Mouse (Mus musculus) liver, embryonic 14.5 days (tissue): ENCODE measurements around the gene Riok1. TPM values are rescaled to one million over a fixed set of nuclear protein-coding genes. Genes with fewer than 3 reads are reported as not detected.
A peak's percentile ranks its signal among the peaks of the same experiment; 100 is the strongest.

ENCODE experiments used
- ATAC-seq: fragments of 200-750 bp; cut with Nextera tagmentation; 2 replicates; pipeline ENCODE4 v1.8.0; 2017; ENCODE audit warnings: moderate number of reproducible peaks, mild to moderate bottlenecking, moderate library complexity; ENCODE audit not compliant: insufficient read depth
- DNase-seq, 3 experiments: peaks; one replicate each; pipeline ENCODE4 v3.0.0-alpha.2; 2012 to 2013; ENCODE audit warnings: low read depth in 3 of 3, low spot score in 3 of 3
- H3K27ac ChIP-seq: fragments of 300-500 bp; sonication (generic); 2 replicates; pipeline ENCODE4 v1.5.1; 2014; ENCODE audit warnings: moderate library complexity, mild to moderate bottlenecking, control low read depth, inconsistent platforms
- H3K27me3 ChIP-seq: fragments of 300-500 bp; sonication (generic); 2 replicates; pipeline ENCODE4 v1.6.1; 2014; ENCODE audit warnings: mild to moderate bottlenecking, low read length, moderate library complexity; ENCODE audit not compliant: control insufficient read depth, insufficient read depth
- H3K36me3 ChIP-seq: fragments of 300-500 bp; sonication (generic); replicated peaks from 2 replicates; pipeline ENCODE4 v1.6.1; 2014; ENCODE audit warnings: low read depth; ENCODE audit not compliant: control insufficient read depth, insufficient read depth
- H3K4me1 ChIP-seq, 2 experiments: fragments of 200-500 bp in 1 of 2; fragments of 300-500 bp in 1 of 2; sonication (generic) in 1 of 2; replicated peaks; 2 replicates each; pipeline ENCODE4 v1.6.1; 2012 to 2014; ENCODE audit warnings: antibody characterized with exemption in 1 of 2, inconsistent platforms in 1 of 2, low read length in 1 of 2; ENCODE audit not compliant: control insufficient read depth in 2 of 2, insufficient read depth in 2 of 2
- H3K4me2 ChIP-seq: fragments of 300-500 bp; sonication (generic); 2 replicates; pipeline ENCODE4 v1.6.1; 2014; ENCODE audit warnings: low read depth, mild to moderate bottlenecking, control low read depth, moderate library complexity
- H3K4me3 ChIP-seq, 2 experiments: fragments of 200-500 bp in 1 of 2; fragments of 300-500 bp in 1 of 2; sonication (generic) in 1 of 2; 2 replicates each; pipeline ENCODE4 v1.5.1; 2012 to 2014; ENCODE audit warnings: low read depth in 2 of 2, low read length in 2 of 2, mild to moderate bottlenecking in 2 of 2, control low read depth in 1 of 2, inconsistent platforms in 1 of 2, moderate library complexity in 1 of 2; ENCODE audit not compliant: insufficient read depth in 1 of 2
- H3K9ac ChIP-seq: fragments of 300-500 bp; sonication (generic); replicated peaks from 2 replicates; pipeline ENCODE4 v1.6.1; 2014; ENCODE audit warnings: mild to moderate bottlenecking, control low read depth, moderate library complexity
- H3K9me3 ChIP-seq: fragments of 300-500 bp; sonication (generic); 2 replicates; pipeline ENCODE4 v1.6.1; 2016; ENCODE audit warnings: low read length, mixed read lengths; ENCODE audit not compliant: control insufficient read depth
- CTCF ChIP-seq: IDR thresholded peaks from 2 replicates; pipeline ENCODE4 v1.5.1; 2016; ENCODE audit warnings: antibody characterized with exemption, low read depth, control low read depth
- EP300 ChIP-seq: IDR thresholded peaks from 2 replicates; pipeline ENCODE4 v1.6.1; 2016; ENCODE audit warnings: antibody characterized with exemption, low read depth
- WGBS: fragments of 180-500 bp; shearing (Covaris S2); extraction: QIAGEN DNeasy Blood & Tissue Kit; methylation state at CpG from one replicate; pipeline ENCODE4 v1.1.7; 2014; ENCODE audit not compliant: insufficient replicate concordance; 5-methylcytosine and 5-hydroxymethylcytosine counted together
- polyA plus RNA-seq, 2 experiments: library from polyadenylated mRNA; depleted of rRNA in 1 of 2; stranded (reverse) in 1 of 2; unstranded in 1 of 2; fragments of >200 nt; fragmentation: Nextera tagmentation in 1 of 2; extraction: Ambion mirVana in 1 of 2; gene quantifications; 2 replicates each; pipeline versions ENCODE4 v1.2.1 to v1.2.3; 2012 to 2014

Riok1 gene
- polyA plus RNA-seq, 2 experiments = 13.0 to 17.5 TPM

DNA sequence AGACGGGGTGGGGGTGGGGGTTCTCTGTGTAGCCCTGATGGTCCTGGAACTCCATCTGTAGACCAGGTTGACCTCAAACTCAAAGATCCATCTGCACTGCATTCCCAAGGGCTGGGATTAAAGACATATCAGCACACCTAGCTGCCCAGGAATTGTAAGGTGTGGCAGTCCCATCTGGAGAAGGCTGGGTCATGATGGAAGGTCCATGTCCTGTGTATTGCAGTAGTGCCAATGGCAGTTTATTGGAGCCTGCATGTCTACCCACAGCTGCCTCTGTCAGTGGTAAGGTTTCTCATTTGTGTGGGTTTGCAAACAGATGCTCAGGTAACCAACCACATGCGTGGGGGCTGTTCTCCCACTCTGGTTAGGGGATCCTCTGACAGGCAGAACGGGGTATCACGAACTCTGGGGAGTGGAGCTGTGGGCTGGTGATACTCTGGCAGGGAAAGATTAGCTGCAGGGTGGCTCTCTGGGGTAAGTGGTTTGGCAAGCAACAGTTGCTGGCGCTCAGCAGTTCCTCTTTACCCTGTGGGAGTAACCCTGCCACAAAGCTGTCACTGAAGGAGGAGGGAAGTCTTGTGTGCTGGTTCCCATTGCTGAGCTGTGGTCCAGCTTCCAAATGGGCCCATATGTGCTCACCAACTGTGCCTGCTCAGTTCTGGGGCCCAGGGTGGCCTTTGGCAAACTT, 26.9 kb upstream of the Riok1 start:
- Histone ChIP-seq H3K9me3 (no peaks in the 10 kb centered on the region), H3K4me3 (no peak overlapping the region), H3K36me3 (no peaks in the 10 kb centered on the region), H3K4me2 (peak overlapping the region; percentile 41), H3K9ac (peak overlapping the region; percentile 34), H3K27me3 (no peaks in the 10 kb centered on the region), H3K4me1 (peaks cover 6 to 14% of the 10 kb centered on the region in 2 experiments), H3K27ac (peak overlapping the region; percentile 29)
- no peak for TF ChIP-seq CTCF
- TF ChIP-seq EP300 = 0 out of 2 replicates have a peak, but pooled peaks have one; percentile 28
- WGBS = 14% methylated on average over 5 of the region's 5 CpGs
- peak in 1 of 3 experiments; percentile 31 for DNase-seq
- peak; percentile 83 for ATAC-seq

DNA sequence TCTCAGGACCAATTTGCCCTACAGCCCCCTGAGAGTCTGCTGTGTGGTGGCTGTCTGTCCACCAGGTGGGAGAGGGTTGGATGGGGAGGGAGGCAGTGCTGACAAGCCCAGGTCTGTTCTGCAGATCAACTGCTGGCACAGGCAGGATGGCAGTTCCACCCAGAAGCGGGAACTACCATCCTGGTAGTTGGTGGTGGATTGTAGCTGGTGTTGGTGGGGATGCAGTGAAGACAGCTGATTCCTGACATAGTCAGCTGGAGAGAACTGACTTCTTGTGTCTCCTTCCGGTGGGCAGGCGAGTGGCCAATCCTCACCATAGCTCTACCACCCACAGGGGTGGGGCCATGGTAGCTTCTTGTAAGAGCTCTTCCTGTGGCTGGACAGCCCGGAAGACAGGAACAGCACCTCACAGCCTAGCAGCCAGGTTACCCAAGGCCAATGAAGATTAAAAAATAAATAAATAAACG, 26.3 kb upstream of the Riok1 start:
- Histone ChIP-seq H3K4me1 (peaks cover 6 to 14% of the 10 kb centered on the region in 2 experiments), H3K27ac (peak overlapping the region; percentile 29), H3K9me3 (no peaks in the 10 kb centered on the region), H3K27me3 (no peaks in the 10 kb centered on the region), H3K4me2 (peak overlapping the region; percentile 41), H3K36me3 (no peaks in the 10 kb centered on the region), H3K9ac (peak overlapping the region; percentile 34), H3K4me3 (no peak overlapping the region)
- peak; percentile 81 for ATAC-seq
- 18% methylated on average over 5 of the region's 5 CpGs for WGBS
- peak in 1 of 3 experiments; percentile 33 for DNase-seq
- TF ChIP-seq CTCF = no peak
- no peak for TF ChIP-seq EP300

- H3K27me3 ChIP-seq = no peaks in the 10 kb centered on the region
- no peak overlapping the region for H3K4me2 ChIP-seq
- H3K36me3 ChIP-seq = no peaks in the 10 kb centered on the region
- no peak for TF ChIP-seq EP300
- TF ChIP-seq CTCF = no peak
- no peak overlapping the region for H3K9ac ChIP-seq
- no peak overlapping the region for H3K4me3 ChIP-seq
- H3K4me1 ChIP-seq = peaks cover 6 to 14% of the 10 kb centered on the region in 2 experiments
- WGBS = 82% methylated on average over 5 of the region's 5 CpGs
- H3K27ac ChIP-seq = no peak overlapping the region
- no peaks in the 10 kb centered on the region for H3K9me3 ChIP-seq
- no peak for ATAC-seq
- no peak for DNase-seq
These were observed 24.4 kb upstream of the Riok1 start for GRCm38 (mm10) chr13:38012436-38012835.

DNA sequence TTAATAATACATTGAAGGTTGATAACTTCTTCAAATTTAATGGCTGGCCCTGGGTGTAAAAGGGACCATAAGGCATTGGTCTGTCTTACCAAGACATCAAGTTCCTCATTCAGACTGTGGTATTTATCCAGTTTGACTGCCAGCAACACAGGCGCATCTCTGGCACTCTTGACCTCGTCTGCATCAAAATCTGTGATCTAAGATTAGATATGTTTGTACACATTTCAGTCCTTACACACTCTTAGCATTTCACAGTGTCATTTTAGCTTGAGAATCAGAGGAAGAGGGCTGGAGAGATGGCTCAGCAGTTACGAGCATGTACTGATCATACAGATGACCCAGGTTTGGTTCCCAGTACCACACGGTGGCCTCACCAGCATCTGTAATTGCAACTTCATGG, 21.2 kb upstream of the Riok1 start:
- no peak overlapping the region for H3K4me2 ChIP-seq
- H3K9ac ChIP-seq = no peak overlapping the region
- no peak overlapping the region for H3K27ac ChIP-seq
- no peak for TF ChIP-seq EP300
- no peak for TF ChIP-seq CTCF
- DNase-seq (no peak), ATAC-seq (no peak)
- peaks cover under 1 to 2% of the 10 kb centered on the region in 2 experiments; a peak in 3 of 4 replicates for H3K4me1 ChIP-seq
- 72% methylated on average over 4 of the region's 4 CpGs for WGBS
- H3K27me3 ChIP-seq = no peaks in the 10 kb centered on the region
- H3K4me3 ChIP-seq = no peak overlapping the region
- no peaks in the 10 kb centered on the region for H3K36me3 ChIP-seq
- H3K9me3 ChIP-seq = no peaks in the 10 kb centered on the region

DNA sequence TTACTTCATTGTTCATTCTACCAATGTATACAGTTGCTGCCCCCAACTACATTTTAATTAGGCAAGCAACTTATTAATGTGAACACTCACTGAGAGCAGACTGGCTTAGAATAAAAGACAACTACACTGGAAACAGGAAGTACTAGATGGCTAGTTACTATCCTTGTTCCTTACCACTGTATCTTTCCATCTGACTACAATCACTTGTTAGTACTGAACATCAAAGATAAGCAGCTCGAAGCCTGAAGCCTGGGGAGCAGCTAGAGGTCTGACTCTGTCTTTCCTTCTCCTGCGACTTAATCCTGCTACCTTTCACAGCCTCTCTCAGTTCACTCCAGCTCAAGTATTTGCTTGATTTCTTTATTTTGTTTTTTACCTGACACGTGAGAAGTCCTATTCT, 18.0 kb upstream of the Riok1 start:
- Histone ChIP-seq H3K4me1 (no peaks in the 10 kb centered on the region), H3K4me3 (no peak overlapping the region), H3K9me3 (no peaks in the 10 kb centered on the region), H3K4me2 (no peak overlapping the region), H3K27ac (no peak overlapping the region), H3K9ac (no peak overlapping the region), H3K36me3 (no peaks in the 10 kb centered on the region), H3K27me3 (no peaks in the 10 kb centered on the region)
- no peak for ATAC-seq
- TF ChIP-seq CTCF = no peak
- TF ChIP-seq EP300 = no peak
- DNase-seq = no peak
- 40% methylated on average over 3 of the region's 3 CpGs for WGBS
